Comparison of ENCODE assay signal across 9 mouse cellular contexts in the genomic region with DNA sequence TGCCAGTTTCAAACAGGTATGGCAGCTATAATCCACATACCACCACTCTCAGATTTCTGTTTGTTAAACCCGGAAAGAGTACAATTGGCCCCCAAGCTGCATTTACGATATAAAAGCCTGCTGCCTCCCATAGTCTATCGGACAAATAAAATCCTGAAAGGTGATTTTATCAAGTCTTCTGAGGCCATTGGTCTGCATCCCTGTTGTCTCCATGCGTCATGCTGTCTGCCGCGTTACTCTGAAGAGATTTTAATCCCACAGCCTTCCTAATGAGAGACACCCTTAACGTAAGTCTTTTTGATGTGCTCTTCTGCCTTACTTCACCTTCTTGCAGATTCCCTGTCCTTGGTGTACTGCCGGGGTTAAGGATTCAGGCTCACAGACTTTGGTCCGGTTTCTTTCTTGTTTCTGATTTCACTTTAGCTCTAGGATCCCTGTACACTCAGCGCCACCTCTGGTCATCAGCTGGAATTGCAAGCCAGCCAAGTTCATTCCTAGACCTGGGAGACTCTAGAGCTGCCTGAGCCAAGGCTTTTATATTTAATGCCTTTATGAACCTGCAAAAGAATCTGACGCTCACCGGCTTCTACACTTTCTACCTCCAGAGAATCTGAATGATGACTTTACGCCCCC.
DNase-seq lines count a peak whose midpoint lies in the region; ATAC-seq and TF ChIP-seq lines count a peak whose summit lies in the region.
"Had no signal": no experiment of that assay in that cellular context is flagged by ENCODE, and none has a peak within 500 bp of the region (broad histone marks: within the 10 kb centered on the region; RNA-seq: fewer than 3 reads in every experiment).

No protein-coding gene starts in this region.

- no peaks in the 10 kb centered on the region; the same call in 1 of the 2 replicates for H3K27me3 ChIP-seq in thymus, adult 2 months (ENCODE audit: control insufficient read depth, insufficient read depth, low read length)
- no peaks in the 10 kb centered on the region for H3K27me3 ChIP-seq in hindbrain, postnatal 0 days (ENCODE audit: insufficient read depth, low read length)
- no peaks in the 10 kb centered on the region for H3K27me3 ChIP-seq in midbrain, embryonic 16.5 days (ENCODE audit: control insufficient read depth, insufficient read depth, low read depth, low read length)
- H3K27me3 ChIP-seq: megakaryocyte, embryonic 14.5 days had no signal

- no peak overlapping the region for H3K4me3 ChIP-seq in thymus, adult 2 months (ENCODE audit: control insufficient read depth, insufficient read depth, low read length)
- 0 out of 2 replicates have a peak overlapping the region, but pooled peaks have one; percentile 11 for H3K4me3 ChIP-seq in hindbrain, postnatal 0 days (ENCODE audit: low read length)
- peak overlapping the region; percentile 17; the same call in 1 of the 2 replicates for H3K4me3 ChIP-seq in midbrain, embryonic 16.5 days (ENCODE audit: low read depth, low read length)
- H3K4me3 ChIP-seq: megakaryocyte, embryonic 14.5 days had no signal

- DNase-seq in thymus, adult 2 months: peak; percentile 2
- no peak for DNase-seq in thymus, postnatal 14 days
- peak; percentile 61 to 73 for DNase-seq in cerebellum, postnatal 25 days
- DNase-seq in frontal cortex, postnatal 25 days (ENCODE audit: low spot score in 2 of 2): peak; percentile 19 to 26
- DNase-seq in hindbrain, postnatal 0 days (ENCODE audit: low spot score): peak; percentile 87
- DNase-seq in left cerebral cortex, adult 9 months (ENCODE audit: low spot score in 2 of 2): peak; percentile 7 to 71
- DNase-seq in urinary bladder, postnatal 36 days (ENCODE audit: low spot score in 2 of 2): peak; percentile 4 to 10

- H3K36me3 ChIP-seq in thymus, adult 2 months (ENCODE audit: control insufficient read depth, insufficient read depth, low read length): no peaks in the 10 kb centered on the region
- H3K36me3 ChIP-seq in hindbrain, postnatal 0 days (ENCODE audit: insufficient read depth, low read length): no peaks in the 10 kb centered on the region
- H3K36me3 ChIP-seq in midbrain, embryonic 16.5 days (ENCODE audit: control insufficient read depth, insufficient read depth, low read length): no peaks in the 10 kb centered on the region

- H3K27ac ChIP-seq in thymus, adult 2 months (ENCODE audit: control insufficient read depth, insufficient read depth, low read length): no peak overlapping the region
- H3K27ac ChIP-seq in hindbrain, postnatal 0 days: no peak overlapping the region
- no peak overlapping the region for H3K27ac ChIP-seq in midbrain, embryonic 16.5 days (ENCODE audit: low read length)

- peak; percentile 85 for ATAC-seq in hindbrain, postnatal 0 days
- ATAC-seq in midbrain, embryonic 16.5 days: peak; percentile 93

- no peak overlapping the region for H3K9ac ChIP-seq in hindbrain, postnatal 0 days (replicated peaks; ENCODE audit: low read length)
- H3K9ac ChIP-seq in midbrain, embryonic 16.5 days (ENCODE audit: low read depth, low read length): no peak overlapping the region

- 60% methylated on average over 13 of the region's 13 CpGs for WGBS in thymus, adult 2 months
- 51% methylated on average over 13 of the region's 13 CpGs for WGBS in hindbrain, postnatal 0 days
- WGBS in midbrain, embryonic 16.5 days: 46% methylated on average over 13 of the region's 13 CpGs

- H3K9me3 ChIP-seq in hindbrain, postnatal 0 days (ENCODE audit: low read length): no peaks in the 10 kb centered on the region
- no peaks in the 10 kb centered on the region for H3K9me3 ChIP-seq in midbrain, embryonic 16.5 days (replicated peaks; ENCODE audit: control insufficient read depth, low read length, poor library complexity, severe bottlenecking)
- H3K9me3 ChIP-seq: megakaryocyte, embryonic 14.5 days had no signal

- no peak for TF ChIP-seq CTCF in thymus, adult 2 months (IDR thresholded peaks at IDR 0.05; ENCODE audit: borderline replicate concordance, control insufficient read depth, extremely low read depth, insufficient read depth, low read length, poor library complexity)
- peak; percentile 93 for TF ChIP-seq CTCF in hindbrain, postnatal 0 days (IDR thresholded peaks at IDR 0.05; ENCODE audit: low read depth)

- H3K4me1 ChIP-seq in thymus, adult 2 months (replicated peaks; ENCODE audit: control insufficient read depth, insufficient read depth, low read length): no peaks in the 10 kb centered on the region
- H3K4me1 ChIP-seq in hindbrain, postnatal 0 days (ENCODE audit: insufficient read depth, low read length): no peaks in the 10 kb centered on the region
- no peaks in the 10 kb centered on the region for H3K4me1 ChIP-seq in midbrain, embryonic 16.5 days (ENCODE audit: control insufficient read depth, insufficient read depth, low read length)
- H3K4me1 ChIP-seq: megakaryocyte, embryonic 14.5 days had no signal

- peak overlapping the region; percentile 43 for H3K4me2 ChIP-seq in hindbrain, postnatal 0 days (ENCODE audit: low read depth, low read length)
- peak overlapping the region; percentile 40 for H3K4me2 ChIP-seq in midbrain, embryonic 16.5 days (ENCODE audit: low read length)

- TF ChIP-seq POLR2A in thymus, adult 2 months (IDR thresholded peaks at IDR 0.05; ENCODE audit: control insufficient read depth, extremely low read depth, insufficient read depth, low read length, poor library complexity): no peak
